ENCODE assay signal across 8 mouse cellular contexts in the genomic region with DNA sequence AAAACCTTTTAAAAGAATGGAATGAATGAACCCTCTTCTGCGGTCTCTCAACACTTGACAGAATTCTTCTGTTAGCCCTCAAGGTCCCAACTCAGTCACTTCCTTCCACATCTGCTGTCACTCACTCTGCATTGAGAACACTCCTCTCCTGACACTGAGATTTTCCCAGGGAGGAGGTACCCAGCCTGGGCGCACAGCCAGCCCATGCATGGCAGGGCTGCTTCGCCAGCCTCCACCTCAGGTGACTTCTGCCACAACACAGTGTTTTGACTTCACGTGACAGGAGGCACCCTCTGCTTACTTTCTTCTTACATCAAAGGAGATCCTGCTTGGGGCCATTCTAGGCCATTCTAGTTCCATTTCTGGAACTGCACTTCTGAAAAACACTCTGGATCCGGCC.
DNase-seq lines count a peak whose midpoint lies in the region.

No protein-coding gene starts in this region.

- peak; percentile 50 for DNase-seq in ovary, postnatal 36 days (ENCODE audit: low spot score)
- DNase-seq in ovary, postnatal 14 days (ENCODE audit: low spot score), result no peak
- peak; percentile 72 for DNase-seq in cerebellum, adult 9-11 months
- DNase-seq in kidney, adult 9 months, result peak; percentile 38
- DNase-seq in thymus, postnatal 36 days, result peak; percentile 60 to 77
- no peak for DNase-seq in urinary bladder, postnatal 36 days (ENCODE audit: low spot score in 2 of 2)
- no peak for DNase-seq in gastrocnemius, postnatal 36 days
- DNase-seq in gastrocnemius, postnatal 25 days, result no peak

- intact Hi-C loops in gastrocnemius, postnatal 36 days (cut with DNase I), result no loop called here

Comparison
In these comparisons a context has a peak if more than half of its experiments do, and no peak if none do; other contexts are left out.
1. DNase-seq: peak in ovary, postnatal 36 days (single experiment), cerebellum, adult 9-11 months (single experiment), kidney, adult 9 months (single experiment) and thymus, postnatal 36 days (2 of 2); none in ovary, postnatal 14 days (single experiment), urinary bladder, postnatal 36 days (0 of 2), gastrocnemius, postnatal 36 days (0 of 2) and gastrocnemius, postnatal 25 days (single experiment).